Mouse (Mus musculus): ENCODE data around the gene Traf1. TPM values are rescaled to one million over a fixed set of nuclear protein-coding genes. Genes with fewer than 3 reads are reported as not detected.

Gene Traf1
- total and polyA plus RNA-seq, 3 experiments = 0.27 TPM; not detected in 2

DNA sequence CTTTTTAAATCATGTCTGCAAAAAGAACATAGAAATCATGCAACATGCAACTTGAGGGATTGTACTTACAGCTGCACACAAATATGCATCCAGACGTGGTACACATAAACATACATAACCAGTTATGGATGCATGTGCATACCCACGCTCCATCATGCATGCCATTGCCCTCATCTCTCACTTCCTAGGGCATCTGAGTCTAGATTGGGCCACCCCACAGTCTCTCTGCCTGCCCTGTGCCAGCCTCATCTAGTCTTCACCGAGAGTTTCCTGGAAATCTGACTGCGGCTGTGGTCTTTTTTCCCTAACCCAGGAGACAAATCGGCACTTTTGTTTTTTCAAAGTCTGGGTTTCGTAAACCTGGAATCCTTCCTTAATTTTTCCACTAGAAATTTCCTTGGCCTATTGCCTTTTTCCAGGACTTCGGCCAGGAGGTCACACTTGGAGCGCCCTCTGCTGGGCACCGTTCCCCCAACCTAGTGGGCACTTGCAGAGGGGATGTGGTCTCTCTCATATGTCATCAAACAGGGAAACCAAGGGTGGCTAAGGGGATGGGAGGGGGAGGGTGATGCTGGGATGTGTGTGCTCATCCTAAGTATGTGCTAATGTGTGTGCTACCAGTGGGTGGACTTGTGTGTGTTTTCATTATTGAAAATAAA, 8.6 kb upstream of the Traf1 start:
- ATAC-seq (ENCODE audit: extremely low read depth, insufficient number of reproducible peaks, low FRiP score, poor library complexity, severe bottlenecking) (no peak), DNase-seq (ENCODE audit: low spot score) (peak; percentile 29)
- Histone ChIP-seq H3K36me3 (replicated peaks) (no peaks in the 10 kb centered on the region), H3K9me3 (replicated peaks) (0 out of 2 replicates have a peak, but pooled peaks cover 2% of the 10 kb centered on the region), H3K27me3 (ENCODE audit: insufficient read depth, low read length) (peaks cover 29% of the 10 kb centered on the region), H3K4me3 (ENCODE audit: low read depth, low read length) (no peak overlapping the region), H3K4me1 (ENCODE audit: insufficient read depth, low read depth, low read length) (peaks cover 9% of the 10 kb centered on the region)
- TF ChIP-seq POLR2AphosphoS5 (IDR thresholded peaks at IDR 0.05; ENCODE audit: insufficient replicate concordance, low read depth, low read length) (no peak), GATA1 (IDR thresholded peaks at IDR 0.05; ENCODE audit: borderline replicate concordance, low read length) (no peak), GATA2 (IDR thresholded peaks at IDR 0.05; ENCODE audit: borderline replicate concordance, low read depth, low read length) (no peak), CTCF (IDR thresholded peaks at IDR 0.05; ENCODE audit: low read depth, low read length) (peak; percentile 37)

GRCm38 (mm10) chr2:34969166-34969565, 7.6 kb upstream of the Traf1 start:
- no peak for ATAC-seq (ENCODE audit: extremely low read depth, insufficient number of reproducible peaks, low FRiP score, poor library complexity, severe bottlenecking)

GRCm38 (mm10) chr2:34966243-34966934, 4.8 kb upstream of the Traf1 start:
- peaks cover 19% of the 10 kb centered on the region for H3K4me1 ChIP-seq (ENCODE audit: insufficient read depth, low read depth, low read length)
- no peak for TF ChIP-seq GATA2 (IDR thresholded peaks at IDR 0.05; ENCODE audit: borderline replicate concordance, low read depth, low read length)
- TF ChIP-seq POLR2AphosphoS5 (IDR thresholded peaks at IDR 0.05; ENCODE audit: insufficient replicate concordance, low read depth, low read length) = no peak
- no peak for TF ChIP-seq CTCF (IDR thresholded peaks at IDR 0.05; ENCODE audit: low read depth, low read length)
- TF ChIP-seq GATA1 (IDR thresholded peaks at IDR 0.05; ENCODE audit: borderline replicate concordance, low read length) = no peak
- no peak for TF ChIP-seq TAL1 (conservative IDR thresholded peaks at IDR 0.05; ENCODE audit: low read depth, low read length)
- DNase-seq (ENCODE audit: low spot score) (no peak), ATAC-seq (ENCODE audit: extremely low read depth, insufficient number of reproducible peaks, low FRiP score, poor library complexity, severe bottlenecking) (no peak)
- H3K27me3 ChIP-seq (ENCODE audit: insufficient read depth, low read length) = peaks cover 15% of the 10 kb centered on the region
- H3K36me3 ChIP-seq (replicated peaks) = no peaks in the 10 kb centered on the region
- H3K9me3 ChIP-seq (replicated peaks) = no peaks in the 10 kb centered on the region
- H3K4me3 ChIP-seq (ENCODE audit: low read depth, low read length) = no peak overlapping the region

More at GRCm38 (mm10) chr2:34969166-34969565, 7.6 kb upstream of the Traf1 start:
- peaks cover 12% of the 10 kb centered on the region for H3K4me1 ChIP-seq (ENCODE audit: insufficient read depth, low read depth, low read length)
- DNase-seq (ENCODE audit: low spot score) = no peak
- no peaks in the 10 kb centered on the region for H3K9me3 ChIP-seq (replicated peaks)
- H3K4me3 ChIP-seq (ENCODE audit: low read depth, low read length) = no peak overlapping the region
- TF ChIP-seq GATA1 (IDR thresholded peaks at IDR 0.05; ENCODE audit: borderline replicate concordance, low read length) (no peak), POLR2AphosphoS5 (IDR thresholded peaks at IDR 0.05; ENCODE audit: insufficient replicate concordance, low read depth, low read length) (no peak), CTCF (IDR thresholded peaks at IDR 0.05; ENCODE audit: low read depth, low read length) (no peak), TAL1 (conservative IDR thresholded peaks at IDR 0.05; ENCODE audit: low read depth, low read length) (no peak), GATA2 (IDR thresholded peaks at IDR 0.05; ENCODE audit: borderline replicate concordance, low read depth, low read length) (no peak)
- peaks cover 22% of the 10 kb centered on the region for H3K27me3 ChIP-seq (ENCODE audit: insufficient read depth, low read length)
- H3K36me3 ChIP-seq (replicated peaks) = no peaks in the 10 kb centered on the region

GRCm38 (mm10) chr2:34965806-34966205, 4.2 kb upstream of the Traf1 start:
- no peaks in the 10 kb centered on the region for H3K36me3 ChIP-seq (replicated peaks)
- H3K4me1 ChIP-seq (ENCODE audit: insufficient read depth, low read depth, low read length) = peaks cover 19% of the 10 kb centered on the region
- no peaks in the 10 kb centered on the region for H3K9me3 ChIP-seq (replicated peaks)
- ATAC-seq (ENCODE audit: extremely low read depth, insufficient number of reproducible peaks, low FRiP score, poor library complexity, severe bottlenecking) (no peak), DNase-seq (ENCODE audit: low spot score) (no peak)
- H3K4me3 ChIP-seq (ENCODE audit: low read depth, low read length) = no peak overlapping the region; the same call in 1 of the 2 replicates
- TF ChIP-seq GATA1 (IDR thresholded peaks at IDR 0.05; ENCODE audit: borderline replicate concordance, low read length) (no peak), POLR2AphosphoS5 (IDR thresholded peaks at IDR 0.05; ENCODE audit: insufficient replicate concordance, low read depth, low read length) (no peak), CTCF (IDR thresholded peaks at IDR 0.05; ENCODE audit: low read depth, low read length) (no peak), TAL1 (conservative IDR thresholded peaks at IDR 0.05; ENCODE audit: low read depth, low read length) (no peak), GATA2 (IDR thresholded peaks at IDR 0.05; ENCODE audit: borderline replicate concordance, low read depth, low read length) (no peak)
- H3K27me3 ChIP-seq (ENCODE audit: insufficient read depth, low read length) = peaks cover 15% of the 10 kb centered on the region

DNA sequence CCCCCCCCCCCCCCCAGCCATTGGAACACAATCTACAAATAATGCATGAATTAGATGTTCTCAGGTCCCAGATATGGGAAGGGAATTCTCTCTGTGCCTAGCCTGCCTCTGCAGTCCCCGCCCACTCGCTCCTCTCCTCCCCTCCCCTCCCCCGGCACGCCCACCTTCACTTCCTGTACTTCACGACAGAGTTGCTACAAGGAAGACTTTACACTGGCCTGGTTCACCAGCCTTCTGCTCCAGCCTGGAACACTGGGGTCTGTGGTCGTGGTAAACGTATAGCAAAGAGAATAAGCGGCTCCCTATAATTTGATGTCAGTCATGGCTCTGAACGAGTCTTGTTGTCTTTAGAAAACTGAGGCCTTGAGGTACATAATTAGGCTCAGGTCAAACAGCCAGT, 3.7 kb upstream of the Traf1 start:
- H3K4me1 ChIP-seq (ENCODE audit: insufficient read depth, low read depth, low read length) = peaks cover 19% of the 10 kb centered on the region
- H3K27me3 ChIP-seq (ENCODE audit: insufficient read depth, low read length) = peaks cover 15% of the 10 kb centered on the region
- DNase-seq (ENCODE audit: low spot score) = peak; percentile 73
- no peaks in the 10 kb centered on the region for H3K36me3 ChIP-seq (replicated peaks)
- TF ChIP-seq GATA1 (IDR thresholded peaks at IDR 0.05; ENCODE audit: borderline replicate concordance, low read length) (no peak), GATA2 (IDR thresholded peaks at IDR 0.05; ENCODE audit: borderline replicate concordance, low read depth, low read length) (no peak), CTCF (IDR thresholded peaks at IDR 0.05; ENCODE audit: low read depth, low read length) (no peak), POLR2AphosphoS5 (IDR thresholded peaks at IDR 0.05; ENCODE audit: insufficient replicate concordance, low read depth, low read length) (no peak), TAL1 (conservative IDR thresholded peaks at IDR 0.05; ENCODE audit: low read depth, low read length) (no peak)
- no peak overlapping the region; the same call in 1 of the 2 replicates for H3K4me3 ChIP-seq (ENCODE audit: low read depth, low read length)
- 0 out of 2 replicates have a peak, but pooled peaks have one; percentile 34 for ATAC-seq (ENCODE audit: extremely low read depth, insufficient number of reproducible peaks, low FRiP score, poor library complexity, severe bottlenecking)
- H3K9me3 ChIP-seq (replicated peaks) = no peaks in the 10 kb centered on the region

- no peak for TF ChIP-seq CTCF (IDR thresholded peaks at IDR 0.05; ENCODE audit: low read depth, low read length)
- no peak for TF ChIP-seq GATA1 (IDR thresholded peaks at IDR 0.05; ENCODE audit: borderline replicate concordance, low read length)
- H3K9me3 ChIP-seq (replicated peaks) = no peaks in the 10 kb centered on the region
- DNase-seq (ENCODE audit: low spot score) = no peak
- no peak for ATAC-seq (ENCODE audit: extremely low read depth, insufficient number of reproducible peaks, low FRiP score, poor library complexity, severe bottlenecking)
- no peak overlapping the region for H3K4me3 ChIP-seq (ENCODE audit: low read depth, low read length)
- H3K27me3 ChIP-seq (ENCODE audit: insufficient read depth, low read length) = peaks cover 18% of the 10 kb centered on the region
- H3K4me1 ChIP-seq (ENCODE audit: insufficient read depth, low read depth, low read length) = peaks cover 19% of the 10 kb centered on the region
- no peaks in the 10 kb centered on the region for H3K36me3 ChIP-seq (replicated peaks)
Measured at GRCm38 (mm10) chr2:34964651-34965050, 3.1 kb upstream of the Traf1 start.

All from G1E (cell line).